Mouse (Mus musculus) C2C12 (cell line): ENCODE results near the gene Sp140. TPM values are rescaled to one million over a fixed set of nuclear protein-coding genes. Genes with fewer than 3 reads are reported as not detected.
"Not testable (repeated sequence)": the region's sequence is repeated elsewhere in the genome, so short reads cannot be mapped to it uniquely, and the experiment has no call there.

Experiments
- H3K27me3 ChIP-seq: one replicate; pipeline ENCODE4 v1.6.1; 2011; ENCODE audit not compliant: control insufficient read depth, insufficient read depth, insufficient read length
- H3K36me3 ChIP-seq: one replicate; pipeline ENCODE4 v1.6.1; 2011; ENCODE audit not compliant: control insufficient read depth, insufficient read depth
- H3K4me3 ChIP-seq: one replicate; pipeline ENCODE4 v1.5.1; 2011; ENCODE audit warnings: mild to moderate bottlenecking, control low read depth; ENCODE audit not compliant: poor library complexity, insufficient read depth, severe bottlenecking
- H3K79me2 ChIP-seq: one replicate; pipeline ENCODE4 v1.6.1; 2011; ENCODE audit not compliant: control insufficient read depth, insufficient read depth
- H3K79me3 ChIP-seq: one replicate; pipeline ENCODE4 v1.6.1; 2011; ENCODE audit warnings: low read depth, control low read depth
- H3ac ChIP-seq: one replicate; pipeline ENCODE3; 2011; ENCODE audit warnings: low read depth; ENCODE audit not compliant: control insufficient read depth, insufficient read length
- polyA plus RNA-seq: library from polyadenylated mRNA; unstranded; fragments of >200 nt; fragmentation: generic; extraction: Trizol; gene quantifications from one replicate; pipeline ENCODE4 v1.2.1, GENCODE M21; 2012; ENCODE audit warnings: missing spikeins

Gene Sp140
- polyA plus RNA-seq, 1 experiment, result 0.41 TPM

GRCm38 (mm10) chr1:85598271-85599012 is 1.7 kb upstream of the Sp140 start, which contains the start of gene Sp110:
Gene Sp110 (minus strand): TSS chr1:85598817.
- H3K79me3 ChIP-seq, H3K27me3 ChIP-seq, H3K36me3 ChIP-seq, H3K4me3 ChIP-seq, H3ac ChIP-seq, H3K79me2 ChIP-seq: not testable (repeated sequence)

GRCm38 (mm10) chr1:85600794-85601193 is 616 bp downstream of the Sp140 start:
- not testable (repeated sequence) for H3K36me3 ChIP-seq, H3ac ChIP-seq, H3K4me3 ChIP-seq, H3K79me3 ChIP-seq, H3K27me3 ChIP-seq, H3K79me2 ChIP-seq

- H3K79me3 ChIP-seq, H3K36me3 ChIP-seq, H3K4me3 ChIP-seq, H3K79me2 ChIP-seq, H3K27me3 ChIP-seq, H3ac ChIP-seq: not testable (repeated sequence)
These were observed 4.2 kb downstream of the Sp140 start for GRCm38 (mm10) chr1:85604341-85604740.

GRCm38 (mm10) chr1:85608361-85608760 is 8.2 kb downstream of the Sp140 start:
- not testable (repeated sequence) for H3K27me3 ChIP-seq, H3ac ChIP-seq, H3K36me3 ChIP-seq, H3K79me2 ChIP-seq, H3K79me3 ChIP-seq, H3K4me3 ChIP-seq

- not testable (repeated sequence) for H3K4me3 ChIP-seq, H3K27me3 ChIP-seq, H3ac ChIP-seq, H3K36me3 ChIP-seq, H3K79me2 ChIP-seq, H3K79me3 ChIP-seq
These were observed 10.4 kb downstream of the Sp140 start for GRCm38 (mm10) chr1:85610581-85610980.

- H3K27me3 ChIP-seq, H3K4me3 ChIP-seq, H3K36me3 ChIP-seq, H3K79me3 ChIP-seq, H3ac ChIP-seq, H3K79me2 ChIP-seq: not testable (repeated sequence)
These were observed 14.9 kb downstream of the Sp140 start for GRCm38 (mm10) chr1:85615096-85615495.

- not testable (repeated sequence) for H3K79me3 ChIP-seq, H3ac ChIP-seq, H3K27me3 ChIP-seq, H3K4me3 ChIP-seq, H3K79me2 ChIP-seq, H3K36me3 ChIP-seq
These were observed 15.6 kb downstream of the Sp140 start for GRCm38 (mm10) chr1:85615819-85616218.

- not testable (repeated sequence) for H3K79me2 ChIP-seq, H3K4me3 ChIP-seq, H3ac ChIP-seq, H3K79me3 ChIP-seq, H3K27me3 ChIP-seq, H3K36me3 ChIP-seq
These were observed 17.0 kb downstream of the Sp140 start for GRCm38 (mm10) chr1:85617161-85617560.

- not testable (repeated sequence) for H3K4me3 ChIP-seq, H3ac ChIP-seq, H3K79me2 ChIP-seq, H3K36me3 ChIP-seq, H3K27me3 ChIP-seq, H3K79me3 ChIP-seq
These were observed 18.5 kb downstream of the Sp140 start for GRCm38 (mm10) chr1:85618689-85619088.

- H3K36me3 ChIP-seq, H3K27me3 ChIP-seq, H3K79me2 ChIP-seq, H3K79me3 ChIP-seq, H3K4me3 ChIP-seq, H3ac ChIP-seq: not testable (repeated sequence)
These were observed 36.8 kb downstream of the Sp140 start for GRCm38 (mm10) chr1:85636936-85637335.

- not testable (repeated sequence) for H3K79me3 ChIP-seq, H3ac ChIP-seq, H3K4me3 ChIP-seq, H3K79me2 ChIP-seq, H3K27me3 ChIP-seq, H3K36me3 ChIP-seq
These were observed 38.0 kb downstream of the Sp140 start for GRCm38 (mm10) chr1:85638144-85638543.

- not testable (repeated sequence) for H3ac ChIP-seq, H3K4me3 ChIP-seq, H3K79me3 ChIP-seq, H3K36me3 ChIP-seq, H3K27me3 ChIP-seq, H3K79me2 ChIP-seq
These were observed 49.7 kb downstream of the Sp140 start, which contains the start of gene Sp100 for GRCm38 (mm10) chr1:85649881-85650280. Gene Sp100 (plus strand): TSS chr1:85649988.
